Mouse (Mus musculus) lung, postnatal 10 days (tissue): ENCODE results near the gene Ift52.

Experiments
- DNase-seq: peaks from one replicate; pipeline ENCODE4 v3.0.0; 2021

The Ift52 gene

GRCm38 (mm10) chr2:163016916-163017743, at the start of gene Ift52:
Gene Ift52 (plus strand): TSS chr2:163017354.
- DNase-seq = peak; percentile 92

- DNase-seq = peak; percentile 62
Measured at GRCm38 (mm10) chr2:162968357-162968756, 48.8 kb upstream of the Ift52 start.

GRCm38 (mm10) chr2:162969101-162969500, 48.1 kb upstream of the Ift52 start:
- no peak for DNase-seq

- no peak for DNase-seq
Measured at GRCm38 (mm10) chr2:162970896-162971295, 46.3 kb upstream of the Ift52 start.

- no peak for DNase-seq
Measured at GRCm38 (mm10) chr2:162972752-162973151, 44.4 kb upstream of the Ift52 start.

- no peak for DNase-seq
Measured at GRCm38 (mm10) chr2:162973206-162973605, 43.9 kb upstream of the Ift52 start.

GRCm38 (mm10) chr2:162973637-162974036, 43.5 kb upstream of the Ift52 start:
- no peak for DNase-seq

- DNase-seq = peak; percentile 22
Measured at GRCm38 (mm10) chr2:162975157-162975775, 41.9 kb upstream of the Ift52 start.

- DNase-seq = peak; percentile 70
Measured at GRCm38 (mm10) chr2:162976001-162976400, 41.2 kb upstream of the Ift52 start.

- no peak for DNase-seq
Measured at GRCm38 (mm10) chr2:162984381-162984780, 32.8 kb upstream of the Ift52 start.

GRCm38 (mm10) chr2:162985923-162986322, 31.2 kb upstream of the Ift52 start:
- DNase-seq = peak; percentile 72

- DNase-seq = no peak
Measured at GRCm38 (mm10) chr2:162986764-162987163, 30.4 kb upstream of the Ift52 start.

GRCm38 (mm10) chr2:162987218-162987617, 29.9 kb upstream of the Ift52 start, which contains the start of gene Sgk2:
Gene Sgk2 (plus strand): TSS chr2:162987330.
- no peak for DNase-seq

- DNase-seq = no peak
Measured at GRCm38 (mm10) chr2:162988235-162988634, 28.9 kb upstream of the Ift52 start.

GRCm38 (mm10) chr2:162991394-162992083, 25.6 kb upstream of the Ift52 start:
- no peak for DNase-seq

- DNase-seq = no peak
Measured at GRCm38 (mm10) chr2:162992084-162992437, 25.1 kb upstream of the Ift52 start.

- no peak for DNase-seq
Measured at GRCm38 (mm10) chr2:162993881-162994616, 23.1 kb upstream of the Ift52 start.

GRCm38 (mm10) chr2:162998528-162999230, 18.5 kb upstream of the Ift52 start:
- peak; percentile 83 for DNase-seq

- DNase-seq = peak; percentile 72
Measured at GRCm38 (mm10) chr2:162999744-163000143, 17.4 kb upstream of the Ift52 start.

GRCm38 (mm10) chr2:163001071-163001470, 16.1 kb upstream of the Ift52 start:
- DNase-seq = no peak

GRCm38 (mm10) chr2:163007299-163007698, 9.9 kb upstream of the Ift52 start:
- DNase-seq = peak; percentile 48

GRCm38 (mm10) chr2:163031289-163031688, 14.1 kb downstream of the Ift52 start:
- no peak for DNase-seq
